Mouse (Mus musculus) heart, adult 2 months (tissue): ENCODE measurements around the gene Eps15.

Experiments
- CTCF ChIP-seq: fragments of 200-600 bp; IDR thresholded peaks from 2 replicates; pipeline ENCODE4 v1.8.1; 2022; ENCODE audit warnings: antibody characterized with exemption, mild to moderate bottlenecking, moderate library complexity
- POLR2A ChIP-seq: fragments of 200-500 bp; IDR thresholded peaks from 2 replicates; pipeline ENCODE4 v1.6.1; 2011; ENCODE audit warnings: mild to moderate bottlenecking, low read depth, low read length, control low read depth; ENCODE audit not compliant: insufficient read depth

- TF ChIP-seq POLR2A (no peak), CTCF (0 out of 2 replicates have a peak, but pooled peaks have one; percentile 3)
Observed at GRCm38 (mm10) chr4:109255321-109255720, 24.7 kb upstream of the Eps15 start.
